Mouse (Mus musculus): ENCODE results near the gene Nin.
A peak's percentile ranks its signal among the peaks of the same experiment; 100 is the strongest.

Nin gene

DNA sequence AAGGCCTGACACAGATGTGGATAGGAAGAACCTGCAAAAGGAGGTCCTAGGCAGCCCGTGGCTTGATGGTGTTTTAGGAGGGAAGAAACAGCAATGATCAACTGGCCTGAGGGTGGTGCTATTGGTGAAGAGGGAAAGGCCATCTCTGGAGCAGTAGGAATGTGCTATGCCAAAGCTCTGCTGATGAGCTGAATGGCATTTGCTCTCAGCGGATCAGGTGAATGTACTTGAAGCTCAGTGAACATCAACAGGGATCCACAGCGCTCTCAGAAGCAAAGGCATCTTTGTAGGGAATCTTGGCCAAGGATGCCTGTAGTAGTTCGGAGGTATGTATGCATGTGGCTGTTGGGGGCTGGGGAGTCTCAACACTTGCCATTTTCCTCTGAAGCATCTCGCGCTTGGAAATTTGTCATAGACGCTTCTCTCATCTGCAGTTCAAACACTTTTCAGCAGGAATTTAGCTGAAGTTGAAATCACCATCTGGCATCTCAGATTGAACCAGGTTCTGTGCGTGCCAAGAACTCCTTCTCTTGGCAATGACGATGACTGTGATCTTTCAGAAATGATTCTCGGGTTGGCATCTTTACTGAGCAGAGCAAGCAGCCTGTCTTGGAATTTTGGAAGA is 5.3 kb upstream of the Nin start:
- DNase-seq, result no peak

DNA sequence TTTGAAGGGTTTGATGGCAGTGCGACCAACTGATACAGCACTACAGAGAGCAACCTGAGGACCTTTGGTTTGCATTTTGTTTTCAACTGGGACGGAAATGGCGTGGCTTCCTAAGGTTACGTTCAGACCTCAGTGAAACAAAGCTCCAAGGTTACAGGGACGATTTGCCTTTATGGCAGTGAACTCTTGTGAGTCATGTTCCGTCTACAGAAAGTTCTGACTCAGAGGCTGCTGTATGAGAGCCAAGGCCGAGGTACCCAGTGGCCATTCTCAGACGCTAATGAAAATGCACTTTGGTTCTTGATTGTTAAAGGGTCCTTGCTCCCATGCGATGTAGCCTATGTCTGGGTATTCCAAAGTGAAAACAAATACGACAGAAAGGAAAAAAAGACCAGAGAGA is 3.6 kb upstream of the Nin start:
- no peak for DNase-seq

DNA sequence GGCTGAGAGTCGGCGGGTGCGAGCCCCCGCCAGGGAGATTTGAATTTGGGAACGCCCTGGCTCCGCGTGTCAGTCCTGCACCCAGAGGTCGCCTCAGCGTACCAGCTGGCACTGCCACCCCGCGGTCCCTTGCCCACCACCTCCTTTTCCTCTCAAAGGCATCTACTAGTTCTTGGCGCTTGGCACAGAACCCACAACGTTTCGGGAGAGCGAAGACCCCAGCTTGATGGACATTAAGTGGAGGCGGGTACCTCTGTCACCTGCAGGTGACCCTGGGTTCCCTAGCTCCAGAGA is 1.5 kb downstream of the Nin start:
- no peak for DNase-seq

DNA sequence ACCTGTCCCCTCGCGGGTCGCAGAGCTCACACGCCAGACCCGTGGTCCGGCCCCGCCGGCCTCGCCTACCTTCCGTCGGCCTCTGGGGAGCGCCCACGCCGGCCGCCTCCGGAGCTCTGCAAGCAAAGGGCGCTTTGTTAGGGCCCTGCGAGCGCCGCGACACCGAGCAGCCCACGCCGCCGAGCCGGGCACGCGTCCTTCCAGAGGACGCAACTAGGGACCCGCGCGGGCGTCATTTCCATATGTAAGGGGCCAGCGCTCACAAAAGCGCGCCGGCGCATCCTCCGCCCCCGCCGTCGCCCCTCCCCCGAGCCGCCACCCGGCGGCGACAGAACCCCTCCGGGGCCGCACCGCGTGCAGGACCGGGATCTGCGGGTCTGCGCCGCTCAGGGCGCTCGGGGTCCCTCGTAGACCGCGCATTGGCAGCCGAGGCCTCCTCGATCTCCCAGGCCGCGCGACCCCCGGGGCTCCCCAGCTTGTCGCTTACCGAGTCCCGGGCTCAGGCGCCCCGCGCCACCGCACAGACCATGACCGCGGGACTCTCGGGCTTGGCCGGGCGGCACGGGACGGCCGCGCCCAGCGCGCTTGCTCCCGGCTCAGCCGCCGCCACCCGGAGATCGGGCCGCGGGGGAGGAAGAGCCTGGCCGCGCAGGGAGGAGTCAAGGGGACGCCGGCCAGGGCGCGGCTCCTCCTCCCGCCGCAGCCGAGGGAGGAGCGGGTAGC is 2.0 kb downstream of the Nin start:
- peak; percentile 86 for DNase-seq

DNA sequence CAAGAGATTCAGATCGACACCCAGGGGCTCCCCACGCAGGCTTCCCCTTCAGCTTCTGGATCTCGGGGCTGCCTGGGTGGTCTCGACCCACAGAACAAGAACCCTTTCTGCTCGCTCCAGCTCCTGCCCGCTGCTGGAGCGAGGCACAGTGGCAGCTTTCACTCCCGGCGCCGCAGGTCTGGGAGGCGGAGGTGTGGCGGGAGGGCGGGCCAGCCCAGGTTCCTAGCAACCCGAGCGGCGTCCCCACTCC is 2.5 kb downstream of the Nin start:
- peak; percentile 67 for DNase-seq

DNA sequence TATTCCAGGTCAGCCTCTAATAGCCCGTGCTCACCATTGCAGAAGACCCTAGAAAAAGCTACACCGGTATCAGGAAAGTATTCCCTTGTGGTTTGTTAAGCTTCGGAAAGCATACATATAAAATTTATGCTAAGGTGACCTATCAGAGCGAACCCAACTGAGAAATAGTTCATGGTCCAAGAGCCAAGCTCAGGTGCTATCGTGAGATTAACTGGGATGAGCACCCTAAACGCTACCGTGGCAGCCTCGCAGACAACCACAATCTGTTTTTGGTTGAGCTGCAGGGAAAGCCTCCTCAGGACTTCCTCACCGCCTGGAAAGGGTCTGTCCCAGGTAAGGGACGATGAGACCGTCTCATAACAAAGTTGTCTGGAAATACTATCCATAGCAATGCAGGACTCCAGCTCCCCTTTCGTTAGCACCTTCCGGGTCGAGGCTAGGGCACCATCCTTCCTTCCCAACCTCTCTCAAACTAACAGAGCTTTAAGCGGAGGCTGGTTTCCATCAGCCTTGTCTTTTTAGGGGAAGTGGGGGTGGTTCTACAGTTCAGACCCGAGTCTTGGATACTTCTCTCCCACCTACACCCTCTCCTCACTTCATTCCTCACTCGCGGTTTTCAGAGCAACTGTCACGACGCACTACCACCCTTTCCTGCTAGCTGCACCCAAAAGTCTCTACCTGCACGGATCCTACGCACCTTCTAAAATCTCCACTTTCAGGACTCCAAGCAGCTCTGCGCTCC is 3.0 kb downstream of the Nin start:
- peak; percentile 36 for DNase-seq

DNA sequence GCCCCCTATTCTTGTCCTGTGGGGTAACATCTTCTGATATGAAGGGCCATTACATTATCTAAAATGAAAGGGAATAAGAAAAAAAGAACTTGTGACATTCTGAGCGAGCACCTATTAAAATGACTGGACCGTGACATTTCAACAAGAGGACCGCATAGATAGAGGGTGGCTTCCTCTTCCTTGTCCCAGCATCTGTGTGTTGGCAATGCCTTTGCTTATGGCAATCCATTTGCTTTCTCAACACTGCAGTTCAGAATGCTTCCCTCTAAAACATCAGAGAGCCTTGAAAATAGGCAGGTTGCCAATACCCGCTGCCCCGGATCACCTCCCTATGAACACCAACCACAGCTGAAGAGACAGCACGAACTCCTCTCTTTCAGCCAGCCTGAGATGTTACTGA is 3.6 kb downstream of the Nin start:
- DNase-seq, result no peak

DNA sequence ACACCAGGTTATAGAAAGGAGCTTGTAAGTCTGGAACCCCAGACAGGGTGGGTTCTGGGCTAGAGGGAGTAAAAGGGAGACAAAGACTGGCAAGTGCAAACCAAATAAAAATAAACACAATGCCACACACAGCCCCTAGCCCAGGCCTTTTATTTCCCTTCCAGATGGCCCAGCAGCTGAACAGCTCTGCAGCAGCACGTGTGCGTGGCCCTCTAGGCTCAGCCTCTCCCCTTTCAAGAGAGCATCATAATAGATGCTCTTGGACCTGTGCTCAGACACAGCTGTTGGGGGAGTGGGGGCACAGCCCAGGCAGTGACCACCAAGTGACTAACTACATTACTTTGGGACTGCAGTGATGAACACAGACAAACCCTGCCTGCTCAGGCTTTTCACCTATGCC is 5.4 kb downstream of the Nin start:
- no peak for DNase-seq

DNA sequence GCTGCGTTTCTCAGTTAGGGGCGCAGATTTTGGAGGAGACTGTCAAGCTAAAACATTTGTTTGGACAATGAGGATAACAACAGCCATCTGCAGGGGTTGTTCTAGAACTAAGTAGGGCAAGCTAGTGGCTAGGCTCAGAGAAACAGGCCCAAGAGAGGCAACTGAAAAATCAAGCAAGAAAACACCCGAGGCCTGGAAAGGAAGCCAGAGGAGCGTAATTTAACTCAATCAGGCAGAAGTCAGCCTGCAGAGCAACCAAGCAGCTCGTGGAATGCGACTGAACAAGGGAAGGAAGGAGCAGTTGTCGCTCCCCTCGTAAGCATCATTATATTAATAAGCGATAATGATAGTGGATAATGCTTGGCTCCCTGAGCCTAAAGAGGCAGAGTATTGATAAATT is 7.0 kb downstream of the Nin start:
- no peak for DNase-seq

DNA sequence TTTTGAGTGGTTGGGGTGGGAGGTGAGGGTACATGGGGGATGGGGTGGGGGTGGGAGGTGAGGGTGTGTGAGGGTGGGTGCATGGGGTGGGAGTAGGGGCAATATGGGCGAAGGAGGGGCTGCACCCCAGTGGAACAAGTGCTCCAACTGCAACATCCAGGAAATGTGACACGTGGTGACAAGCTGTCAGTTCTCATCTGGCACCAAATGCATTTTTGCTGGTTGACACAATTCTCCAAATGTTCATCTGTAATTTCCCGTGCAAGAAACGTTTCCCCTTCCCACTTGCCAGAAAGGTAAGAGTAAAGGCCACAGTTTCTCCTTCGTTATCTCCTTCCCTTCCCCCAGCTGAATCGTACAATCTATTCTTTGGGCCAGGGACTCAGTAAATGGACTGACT is 7.6 kb downstream of the Nin start:
- DNase-seq, result no peak

DNA sequence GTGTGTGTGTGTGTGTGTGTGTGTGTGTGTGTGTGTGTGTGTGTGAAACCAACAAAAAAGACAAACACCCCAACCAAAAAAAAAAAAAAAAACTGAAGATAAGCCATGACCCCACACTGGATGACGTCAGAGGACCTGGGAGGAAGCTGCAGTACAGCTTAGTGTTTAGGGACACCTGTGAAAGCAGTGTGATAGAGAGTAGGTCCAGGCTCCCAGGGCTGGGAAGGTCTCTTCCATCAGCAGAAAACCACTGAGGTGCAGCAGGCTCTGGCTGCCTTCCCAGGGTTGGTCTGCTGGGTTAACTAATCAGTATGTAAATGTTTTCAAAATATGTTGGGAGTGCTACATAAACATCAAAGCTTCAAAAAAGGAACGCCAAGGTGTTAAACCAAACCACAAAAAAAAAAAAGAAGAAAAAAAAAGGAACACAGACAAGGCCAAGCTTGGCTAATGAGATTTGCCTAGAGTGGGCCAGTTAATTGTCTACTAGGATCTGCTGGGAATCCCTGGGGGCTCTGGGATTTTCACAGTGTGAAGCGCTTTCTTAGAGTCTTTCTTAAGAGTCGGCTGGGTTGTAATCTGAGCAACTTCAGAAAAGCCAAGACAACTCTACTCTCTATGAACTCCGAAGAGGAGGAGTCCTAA is 8.6 kb downstream of the Nin start:
- peak; percentile 50 for DNase-seq

DNA sequence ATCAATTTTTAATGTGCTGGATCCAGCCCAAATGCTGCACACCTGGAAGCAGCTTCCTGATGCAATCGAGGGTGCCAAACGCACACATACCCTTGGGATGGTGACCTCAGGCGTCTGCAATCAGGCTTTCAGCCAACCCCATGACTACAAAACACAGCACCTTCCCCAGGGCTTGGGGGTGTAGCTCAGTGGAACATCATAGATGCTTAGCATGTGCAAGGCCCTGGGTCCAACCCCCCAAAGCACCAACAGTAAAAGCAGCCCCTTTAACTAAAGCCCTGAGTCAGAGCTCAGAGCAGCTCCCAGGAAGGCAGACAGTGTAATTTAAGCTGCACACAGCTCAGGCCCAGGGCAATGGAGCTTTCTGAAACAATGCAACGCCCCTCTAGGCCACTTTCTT is 9.3 kb downstream of the Nin start:
- DNase-seq, result no peak

DNA sequence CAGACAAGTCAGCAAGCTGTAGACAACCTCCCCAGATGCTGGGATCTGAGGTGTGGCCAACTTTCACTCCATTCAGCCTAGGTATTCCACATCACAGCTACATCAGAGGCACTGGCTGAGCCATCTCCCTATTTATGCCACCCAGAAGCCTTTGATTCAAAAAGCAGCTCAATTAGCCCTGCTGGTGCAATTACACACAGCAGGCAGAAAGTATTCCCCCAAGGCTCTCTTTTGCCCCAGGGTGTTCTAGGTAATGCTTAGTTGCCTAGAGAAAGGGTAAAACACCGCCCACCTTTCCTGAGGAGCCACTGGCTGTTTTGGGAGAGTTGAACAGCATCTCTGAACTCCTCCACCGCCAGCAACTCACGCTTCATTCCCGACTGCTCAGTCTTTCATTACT is 10.3 kb downstream of the Nin start:
- DNase-seq, result no peak

DNA sequence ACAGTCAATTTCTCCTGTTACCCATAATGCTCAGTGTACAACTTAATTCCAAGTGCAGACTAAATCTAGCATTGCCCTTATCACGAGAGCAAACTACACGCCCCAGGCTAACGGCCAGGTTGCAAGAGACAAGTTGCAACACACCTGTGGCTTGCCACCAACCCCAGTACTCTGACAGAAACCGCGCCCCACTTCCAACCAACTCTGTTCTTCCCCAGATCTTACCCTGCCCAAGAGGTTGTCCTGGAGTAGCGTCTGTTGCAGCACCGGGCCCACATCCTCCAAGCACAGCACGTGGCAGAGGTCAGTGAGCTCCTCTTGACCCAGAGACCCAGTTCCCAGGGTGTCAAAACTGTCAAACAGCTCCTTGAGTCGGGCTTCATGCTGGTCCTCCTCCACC is 11.1 kb downstream of the Nin start:
- peak; percentile 44 for DNase-seq

DNA sequence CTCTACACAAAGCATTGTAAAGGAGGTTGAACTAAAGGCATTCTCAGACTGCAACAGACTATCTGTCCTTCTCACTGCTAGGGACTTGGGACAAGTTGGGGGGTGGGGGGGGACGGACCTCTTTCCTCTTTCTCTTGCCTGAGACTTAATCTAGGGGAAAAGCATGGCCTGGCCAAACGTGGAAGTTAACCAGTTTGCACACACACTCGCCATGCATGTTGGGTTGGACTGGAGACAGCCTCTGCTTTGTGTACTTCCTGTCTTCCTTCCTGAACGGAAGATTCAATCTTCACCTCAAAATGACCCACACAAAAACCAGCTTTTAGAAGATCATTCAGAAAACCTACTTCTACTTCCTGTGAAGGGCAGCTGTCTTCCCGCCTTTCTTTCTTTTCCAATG is 11.7 kb downstream of the Nin start:
- no peak for DNase-seq

DNA sequence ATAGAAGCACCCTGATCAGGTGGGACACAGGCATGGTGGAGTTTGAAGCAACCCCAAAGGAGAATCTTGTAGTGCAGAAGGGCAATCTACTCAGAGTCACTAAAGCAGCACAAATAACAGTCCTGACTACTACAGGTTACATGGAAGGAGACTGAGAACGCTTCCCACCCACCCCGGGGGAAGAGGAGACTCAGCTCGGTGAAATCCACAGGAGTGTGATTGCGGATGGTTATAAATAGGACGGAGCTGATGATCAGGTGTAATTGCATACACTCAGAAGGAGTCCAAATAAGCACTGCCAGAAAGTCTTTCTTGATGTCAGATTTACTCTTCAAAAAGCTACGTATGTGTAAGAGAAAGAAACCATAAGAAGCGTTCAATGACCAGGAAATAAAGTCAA is 15.6 kb downstream of the Nin start:
- no peak for DNase-seq

DNA sequence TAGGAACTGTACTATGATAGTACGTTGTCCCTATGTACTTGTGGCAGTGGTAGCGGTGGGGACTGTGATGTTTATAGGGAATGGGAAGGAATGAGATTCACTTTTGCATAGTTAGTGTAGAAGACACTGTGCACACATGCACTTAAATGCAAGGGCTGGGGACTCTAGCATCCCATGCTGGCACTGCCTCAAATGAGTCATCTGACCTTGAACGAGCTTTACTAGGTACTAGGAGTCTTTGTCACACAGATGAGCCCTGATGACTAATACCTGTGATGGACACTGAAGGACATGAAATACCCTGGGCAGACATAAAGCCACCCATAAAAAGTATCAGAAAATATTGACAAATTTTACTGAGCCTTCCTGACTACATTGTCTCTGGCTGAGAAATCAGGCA is 16.2 kb downstream of the Nin start:
- DNase-seq, result no peak

DNA sequence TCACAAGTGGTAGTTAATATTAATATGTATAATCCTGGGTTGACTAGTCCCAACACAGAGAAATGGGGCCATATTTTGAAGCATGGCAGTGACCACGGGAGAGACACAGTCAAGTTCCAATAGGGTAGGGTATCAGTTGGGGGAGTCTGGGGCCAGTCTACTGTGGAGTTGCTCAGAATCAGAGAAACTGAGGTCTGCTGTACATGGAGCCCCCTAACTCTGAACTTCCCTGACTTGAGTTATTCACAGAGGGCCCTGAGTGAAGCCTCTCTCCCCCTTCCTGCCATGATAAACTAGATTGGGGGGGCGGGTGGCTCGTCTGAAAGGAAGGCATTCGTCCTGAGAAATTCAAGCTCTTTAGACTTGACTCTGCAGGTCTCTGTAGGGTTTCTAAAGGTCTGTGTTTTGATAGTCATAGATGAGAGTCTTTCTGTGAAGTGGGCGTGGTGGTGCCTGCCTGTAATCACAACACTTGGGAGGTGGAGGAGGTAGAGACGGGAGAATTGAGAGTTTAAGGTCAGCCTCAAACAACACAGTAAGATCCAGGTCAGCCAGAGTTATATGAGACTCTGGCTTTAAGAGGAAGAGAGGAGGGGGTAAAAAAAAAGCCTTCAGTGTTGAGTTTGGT is 20.1 kb downstream of the Nin start:
- no peak for DNase-seq

DNA sequence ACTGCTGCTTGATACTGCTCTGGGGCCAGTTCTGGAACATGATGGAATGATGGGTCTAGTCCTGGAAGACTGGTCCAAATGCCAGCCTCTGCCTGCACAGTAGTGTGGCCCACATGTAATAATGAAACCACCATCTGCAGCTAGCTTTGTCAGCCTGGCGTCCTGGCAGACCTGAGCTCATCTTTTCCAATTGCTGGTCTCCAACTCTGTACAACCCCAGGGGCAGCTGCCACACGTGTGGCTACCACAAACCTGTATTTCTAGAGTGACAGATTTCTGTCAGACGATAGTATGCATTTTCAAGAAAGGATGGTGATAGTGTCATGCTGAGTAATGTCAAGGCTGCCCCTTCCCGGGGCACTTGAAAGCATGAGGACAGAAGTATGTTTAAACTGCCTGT is 25.2 kb downstream of the Nin start:
- DNase-seq, result no peak

DNA sequence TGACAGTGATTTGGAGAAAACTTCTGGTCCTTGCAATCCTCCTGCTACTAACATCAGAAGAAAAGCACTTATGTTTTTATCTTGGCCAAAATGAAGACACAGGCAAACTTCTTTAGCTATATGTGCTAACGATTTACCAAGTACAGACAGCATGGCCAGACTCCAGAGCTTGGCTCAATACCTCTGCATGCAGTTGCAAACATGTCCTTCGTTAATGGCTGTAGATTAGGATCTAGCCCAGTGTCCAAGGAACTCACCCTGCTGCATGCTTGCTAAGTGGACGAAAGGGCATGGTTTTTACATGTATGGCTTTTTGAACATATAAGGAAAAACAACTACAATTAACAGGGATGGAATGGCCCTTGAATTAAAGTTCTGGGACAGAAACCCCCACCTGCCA is 28.2 kb downstream of the Nin start:
- DNase-seq, result no peak

DNA sequence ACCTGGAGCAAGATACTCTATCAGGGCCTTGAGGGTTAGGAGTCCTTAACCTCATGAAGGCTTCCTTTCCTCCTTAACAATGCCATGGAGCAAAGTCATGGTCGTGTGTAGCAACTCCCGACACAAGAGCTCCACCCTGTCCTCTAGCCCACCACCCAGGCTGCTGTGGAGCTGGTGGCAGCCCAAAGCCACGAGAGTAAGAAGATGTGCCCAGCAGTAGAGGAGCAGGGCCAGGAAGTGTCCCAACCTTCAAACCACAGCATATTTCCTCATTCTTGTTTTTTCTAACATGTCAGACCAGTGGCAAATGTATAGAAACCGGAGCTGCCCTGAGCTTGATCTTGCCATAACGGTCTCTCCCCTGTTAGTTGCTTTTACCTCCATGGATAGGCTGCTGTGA is 29.3 kb downstream of the Nin start:
- no peak for DNase-seq

DNA sequence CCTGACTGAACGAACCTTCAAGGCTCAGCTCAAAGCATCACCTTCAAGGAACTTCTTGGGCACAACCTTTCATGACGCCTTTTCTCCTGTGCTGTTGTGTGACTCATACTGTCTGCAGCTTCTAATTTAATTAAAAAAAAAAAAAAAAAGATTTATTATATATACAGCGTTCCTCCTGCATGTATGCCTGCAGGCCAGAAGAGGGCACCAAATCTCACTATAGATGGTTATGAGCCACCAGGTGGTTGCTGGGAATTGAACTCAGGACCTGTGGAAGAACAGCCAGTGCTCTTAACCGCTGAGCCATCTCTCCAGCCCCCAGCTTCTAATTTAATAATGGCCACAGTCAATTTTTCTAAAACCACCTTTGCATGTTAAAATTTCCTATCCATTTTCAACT is 29.8 kb downstream of the Nin start:
- DNase-seq, result no peak

DNA sequence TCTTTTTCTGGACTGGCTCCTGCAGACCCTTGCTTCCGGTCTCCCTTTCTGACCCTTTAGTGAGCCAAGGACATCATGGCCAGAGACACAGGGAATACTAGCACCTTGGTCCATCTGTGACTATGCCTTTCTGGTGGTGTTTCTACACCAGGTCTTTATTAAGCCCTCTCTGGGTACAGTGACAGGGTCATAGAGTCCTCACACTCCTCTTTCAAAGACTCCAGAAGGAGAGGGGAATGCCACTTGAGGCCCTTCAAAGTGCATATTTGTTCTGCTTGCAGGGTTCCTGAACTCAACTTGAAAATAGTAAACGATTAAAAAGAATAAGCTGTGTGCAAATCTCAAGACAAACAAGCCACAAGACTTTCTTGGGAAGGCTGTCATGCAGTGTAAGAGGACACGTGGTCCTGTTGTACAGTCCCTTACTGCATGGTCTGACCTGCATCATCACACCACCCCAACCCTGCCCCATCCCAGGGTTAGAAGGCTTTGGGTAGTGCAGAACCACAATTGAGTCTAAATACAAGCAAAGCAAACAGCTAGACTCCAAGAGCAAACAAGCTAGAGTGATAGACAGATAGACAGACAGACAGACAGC is 30.5 kb downstream of the Nin start:
- no peak for DNase-seq

DNA sequence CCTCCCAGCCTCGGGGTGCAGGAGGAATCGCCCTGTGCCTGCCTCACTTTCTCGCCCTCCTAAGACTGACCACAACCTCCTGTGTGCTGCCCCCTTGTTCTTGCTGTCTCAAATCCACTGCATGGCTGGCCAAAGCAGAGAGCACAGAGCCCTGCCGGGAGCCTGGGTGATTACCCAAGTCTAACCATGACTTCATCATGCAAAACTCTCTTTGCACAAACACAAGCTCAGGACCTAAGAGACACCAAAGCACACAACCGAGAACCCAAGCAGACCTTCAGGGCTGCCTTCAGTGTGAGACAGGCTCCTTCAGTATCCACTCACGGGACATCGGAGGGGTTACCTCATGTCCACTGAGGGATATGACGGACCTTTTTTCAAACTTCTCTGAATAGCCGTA is 31.0 kb downstream of the Nin start:
- no peak for DNase-seq

Data from thymus, postnatal 4 days (tissue).